Mouse (Mus musculus) olfactory bulb, adult 2 months (tissue): ENCODE results near the gene Frmpd2.

Experiments used
- CTCF ChIP-seq: fragments of 200-500 bp; IDR thresholded peaks from 2 replicates; pipeline ENCODE4 v1.5.1; 2012; ENCODE audit warnings: low read depth, mild to moderate bottlenecking, low read length, moderate library complexity; ENCODE audit not compliant: insufficient read depth
- POLR2A ChIP-seq: fragments of 200-500 bp; IDR thresholded peaks from 2 replicates; pipeline ENCODE4 v1.6.1; 2012; ENCODE audit warnings: mild to moderate bottlenecking, low read depth, low read length, moderate library complexity; ENCODE audit not compliant: insufficient read depth

DNA sequence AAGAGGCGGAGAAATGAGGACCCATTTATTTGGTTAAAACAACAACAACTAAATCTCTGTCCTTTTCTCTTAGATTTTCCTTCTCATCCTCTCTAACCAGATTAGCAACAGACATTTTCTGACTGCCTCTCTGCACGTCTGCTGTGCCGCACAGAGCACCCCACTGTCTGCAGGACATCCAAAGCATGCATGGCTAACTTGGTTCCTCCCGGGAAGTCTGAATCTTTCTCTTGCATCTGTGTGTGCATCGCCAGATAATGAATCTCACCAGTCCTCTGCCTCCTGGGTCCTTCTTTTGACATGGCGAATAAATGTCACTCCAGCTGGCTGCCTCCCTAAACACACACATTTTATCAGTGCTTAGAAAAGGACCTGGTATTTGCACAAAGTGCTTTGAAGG is 99.2 kb downstream of the Frmpd2 start:
- TF ChIP-seq CTCF (no peak), POLR2A (no peak)
